Mouse (Mus musculus): ENCODE results near the gene Mpp2. TPM values are rescaled to one million over a fixed set of nuclear protein-coding genes. Genes with fewer than 3 reads are reported as not detected.

Gene Mpp2
- polyA plus RNA-seq, 1 experiment = not detected

DNA sequence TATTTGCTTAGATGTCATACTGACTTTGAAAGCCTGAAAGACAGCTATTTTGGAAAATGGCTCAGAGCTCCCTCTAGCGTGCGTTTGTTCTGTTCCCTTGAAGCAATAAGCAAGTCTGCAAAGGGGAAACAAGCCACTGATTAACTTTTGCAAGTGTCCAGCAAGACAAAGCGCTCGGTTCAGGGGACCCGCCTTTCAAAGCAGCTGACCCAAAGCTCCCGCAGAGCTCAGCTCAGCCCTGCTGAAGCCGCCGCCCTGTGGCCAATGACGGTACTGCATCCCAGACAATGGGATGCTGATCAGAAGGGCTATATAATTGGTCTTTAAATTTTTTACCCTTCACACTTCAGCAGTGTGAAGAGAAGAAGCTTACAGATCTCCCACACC lies 48.2 kb downstream of the Mpp2 start:
- H3K4me1 ChIP-seq (ENCODE audit: control insufficient read depth, insufficient read depth, low read length) = peaks cover 4% of the 10 kb centered on the region
- no peak overlapping the region for H3K27ac ChIP-seq (ENCODE audit: insufficient read depth, low read depth, low read length)
- no peak overlapping the region for H3K4me3 ChIP-seq (ENCODE audit: insufficient read depth, low read length)
- TF ChIP-seq POLR2A (IDR thresholded peaks at IDR 0.05; ENCODE audit: borderline replicate concordance, low read depth, low read length) = no peak
- TF ChIP-seq CTCF (IDR thresholded peaks at IDR 0.05; ENCODE audit: low read depth, low read length) = peak; percentile 66

DNA sequence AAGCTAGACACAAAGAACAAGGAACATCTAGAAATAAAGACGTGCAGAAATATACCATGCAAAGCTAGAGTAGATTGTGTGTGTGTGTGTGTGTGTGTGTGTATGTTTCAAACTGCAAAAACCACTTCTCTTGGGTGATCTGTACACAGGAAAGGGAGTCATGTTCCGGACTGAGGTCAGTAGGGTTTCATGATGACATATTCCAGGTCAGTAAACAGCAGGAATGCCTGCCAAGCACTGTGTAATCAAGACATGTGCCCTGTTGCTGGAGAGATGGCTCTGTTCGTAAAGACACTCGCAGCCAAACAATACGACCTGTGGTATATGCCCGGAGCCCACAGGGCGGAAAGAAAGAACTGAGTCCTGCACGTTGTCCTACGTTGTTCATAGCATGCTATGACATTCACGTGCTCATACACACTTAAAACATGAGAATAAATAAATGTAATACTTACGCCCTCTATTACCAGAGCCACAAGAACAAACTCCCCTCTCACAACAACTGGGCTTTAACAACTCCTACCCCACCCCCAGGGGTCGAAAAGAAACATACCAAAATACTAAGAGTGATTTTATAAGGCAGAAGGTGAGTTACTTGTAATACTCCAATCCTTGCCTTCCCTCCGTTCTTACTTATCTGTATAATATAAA lies 48.7 kb downstream of the Mpp2 start:
- no peak overlapping the region for H3K27ac ChIP-seq (ENCODE audit: insufficient read depth, low read depth, low read length)
- TF ChIP-seq POLR2A (IDR thresholded peaks at IDR 0.05; ENCODE audit: borderline replicate concordance, low read depth, low read length) = no peak
- TF ChIP-seq CTCF (IDR thresholded peaks at IDR 0.05; ENCODE audit: low read depth, low read length) = no peak

DNA sequence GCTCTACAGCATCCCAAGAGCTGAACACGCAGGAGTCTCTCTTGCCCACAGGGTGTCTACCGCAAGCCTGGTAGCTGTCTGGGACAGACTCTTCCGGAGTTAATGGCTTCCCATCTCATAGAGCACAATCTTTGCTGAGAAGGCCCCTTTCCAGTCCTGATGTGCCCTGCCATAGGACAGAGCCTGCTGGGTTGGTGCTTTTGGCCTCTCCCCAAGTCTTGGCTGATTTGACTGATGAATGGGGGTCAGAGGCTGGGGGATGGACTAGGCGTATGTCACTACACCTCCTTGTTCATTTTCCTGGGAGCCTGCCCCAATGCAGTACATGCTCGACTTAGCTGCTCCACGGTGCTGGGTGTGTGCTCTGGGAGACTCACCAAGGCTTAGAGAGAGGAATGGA lies 50.5 kb downstream of the Mpp2 start:
- no peak overlapping the region for H3K4me3 ChIP-seq (ENCODE audit: insufficient read depth, low read length)
- H3K4me1 ChIP-seq (ENCODE audit: control insufficient read depth, insufficient read depth, low read length) = peaks cover 4% of the 10 kb centered on the region
- TF ChIP-seq CTCF (IDR thresholded peaks at IDR 0.05; ENCODE audit: low read depth, low read length) = no peak
- TF ChIP-seq POLR2A (IDR thresholded peaks at IDR 0.05; ENCODE audit: borderline replicate concordance, low read depth, low read length) = no peak
- no peak overlapping the region for H3K27ac ChIP-seq (ENCODE audit: insufficient read depth, low read depth, low read length)

More for the DNA sequence above, 48.7 kb downstream of the Mpp2 start:
- Histone ChIP-seq H3K4me1 (ENCODE audit: control insufficient read depth, insufficient read depth, low read length) (peaks cover 4% of the 10 kb centered on the region), H3K4me3 (ENCODE audit: insufficient read depth, low read length) (no peak overlapping the region)

DNA sequence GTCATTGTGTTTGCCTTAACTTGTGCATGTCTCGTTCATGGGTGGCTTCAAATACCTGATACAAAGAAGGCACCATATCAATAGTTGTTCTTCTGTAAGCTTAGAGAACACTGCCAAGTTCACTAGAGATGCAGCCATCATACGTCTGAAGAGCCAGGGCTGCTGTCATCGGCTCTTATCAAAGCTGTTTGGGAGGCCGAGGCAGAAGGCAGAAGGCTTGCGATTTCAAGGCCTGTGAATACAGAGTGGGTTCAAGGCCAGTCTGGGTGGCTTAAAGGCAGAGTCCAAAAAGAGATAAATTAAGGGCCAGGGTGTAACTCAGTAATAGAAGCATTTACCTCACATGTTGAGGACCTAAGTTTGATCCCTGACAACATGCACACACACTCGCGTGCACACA lies 52.0 kb downstream of the Mpp2 start:
- no peak overlapping the region for H3K4me3 ChIP-seq (ENCODE audit: insufficient read depth, low read length)
- no peaks in the 10 kb centered on the region for H3K4me1 ChIP-seq (ENCODE audit: control insufficient read depth, insufficient read depth, low read length)
- H3K27ac ChIP-seq (ENCODE audit: insufficient read depth, low read depth, low read length) = no peak overlapping the region
- TF ChIP-seq POLR2A (IDR thresholded peaks at IDR 0.05; ENCODE audit: borderline replicate concordance, low read depth, low read length) (no peak), CTCF (IDR thresholded peaks at IDR 0.05; ENCODE audit: low read depth, low read length) (no peak)

DNA sequence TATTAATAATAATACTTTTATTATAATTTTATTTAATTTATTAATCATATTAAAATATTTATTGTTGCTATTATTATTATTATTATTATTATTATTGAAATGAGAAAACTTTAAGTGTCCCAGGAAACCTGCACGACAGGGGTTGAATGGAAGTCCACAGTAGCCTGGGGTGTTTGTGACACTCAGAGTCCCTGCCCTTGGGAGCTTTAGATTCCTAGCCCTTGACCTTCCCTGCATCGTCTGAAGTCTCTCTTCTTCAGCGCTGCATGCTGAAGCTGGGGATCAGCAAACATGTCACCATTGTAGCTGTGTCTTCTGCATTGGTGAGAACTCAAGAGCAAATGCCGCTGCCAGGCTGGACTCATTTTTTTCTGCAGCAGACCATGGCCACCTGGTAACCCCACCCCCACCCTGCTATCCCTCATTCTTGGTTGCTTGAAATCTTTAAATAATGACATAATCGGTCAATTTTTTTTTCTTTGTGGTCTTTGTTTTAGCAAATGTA lies 52.8 kb downstream of the Mpp2 start:
- Histone ChIP-seq H3K27ac (ENCODE audit: insufficient read depth, low read depth, low read length) (no peak overlapping the region), H3K4me1 (ENCODE audit: control insufficient read depth, insufficient read depth, low read length) (no peaks in the 10 kb centered on the region), H3K4me3 (ENCODE audit: insufficient read depth, low read length) (no peak overlapping the region)
- no peak for TF ChIP-seq POLR2A (IDR thresholded peaks at IDR 0.05; ENCODE audit: borderline replicate concordance, low read depth, low read length)
- no peak for TF ChIP-seq CTCF (IDR thresholded peaks at IDR 0.05; ENCODE audit: low read depth, low read length)

DNA sequence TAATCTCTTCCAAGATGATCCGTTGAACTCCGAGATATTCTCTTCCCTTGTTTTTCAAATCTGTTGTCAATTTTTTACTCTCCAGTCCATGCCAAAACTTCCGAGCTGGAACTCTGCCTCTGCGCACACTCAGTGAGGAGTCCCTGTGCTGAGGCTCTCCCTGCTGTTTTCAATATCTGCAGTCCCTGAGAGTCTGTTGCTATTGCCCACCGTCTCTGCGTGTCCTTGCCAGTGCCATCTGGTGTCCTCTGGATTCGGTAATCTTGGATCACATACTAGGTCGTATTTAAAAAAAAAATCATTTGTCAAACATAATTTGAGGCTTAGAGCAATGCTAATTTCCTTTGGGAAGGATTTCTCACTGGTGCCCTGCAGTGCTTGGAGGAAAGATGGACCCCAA lies 53.4 kb downstream of the Mpp2 start:
- no peak overlapping the region for H3K4me3 ChIP-seq (ENCODE audit: insufficient read depth, low read length)
- TF ChIP-seq POLR2A (IDR thresholded peaks at IDR 0.05; ENCODE audit: borderline replicate concordance, low read depth, low read length) = no peak
- no peak for TF ChIP-seq CTCF (IDR thresholded peaks at IDR 0.05; ENCODE audit: low read depth, low read length)
- H3K27ac ChIP-seq (ENCODE audit: insufficient read depth, low read depth, low read length) = no peak overlapping the region
- H3K4me1 ChIP-seq (ENCODE audit: control insufficient read depth, insufficient read depth, low read length) = no peaks in the 10 kb centered on the region

DNA sequence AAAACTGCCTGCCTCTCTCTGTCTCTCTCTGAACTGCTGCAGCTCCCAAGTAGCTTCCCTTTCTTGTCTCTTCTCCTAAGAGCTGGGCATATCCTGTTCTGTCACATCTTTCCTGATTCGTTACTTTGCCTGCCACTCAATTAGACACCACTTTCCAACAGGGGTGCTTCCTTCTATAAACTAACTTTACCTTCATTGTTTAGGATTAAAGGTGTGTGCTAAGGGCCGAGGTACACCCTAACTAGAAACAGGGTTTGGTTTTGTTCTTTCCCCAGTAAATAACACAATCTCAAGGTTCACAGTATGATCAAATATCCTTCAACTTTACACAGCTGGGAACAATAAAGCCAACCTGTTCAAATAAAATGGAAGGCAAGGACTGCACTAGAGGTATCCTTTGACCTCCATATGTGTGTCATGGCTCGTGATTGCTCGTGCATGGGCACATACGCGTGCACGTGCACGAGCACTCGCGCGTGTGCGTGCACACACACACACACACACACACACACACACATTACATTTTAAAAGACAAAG lies 55.2 kb downstream of the Mpp2 start:
- TF ChIP-seq POLR2A (IDR thresholded peaks at IDR 0.05; ENCODE audit: borderline replicate concordance, low read depth, low read length) (no peak), CTCF (IDR thresholded peaks at IDR 0.05; ENCODE audit: low read depth, low read length) (no peak)
- Histone ChIP-seq H3K4me1 (ENCODE audit: control insufficient read depth, insufficient read depth, low read length) (no peaks in the 10 kb centered on the region), H3K27ac (ENCODE audit: insufficient read depth, low read depth, low read length) (no peak overlapping the region), H3K4me3 (ENCODE audit: insufficient read depth, low read length) (no peak overlapping the region)

DNA sequence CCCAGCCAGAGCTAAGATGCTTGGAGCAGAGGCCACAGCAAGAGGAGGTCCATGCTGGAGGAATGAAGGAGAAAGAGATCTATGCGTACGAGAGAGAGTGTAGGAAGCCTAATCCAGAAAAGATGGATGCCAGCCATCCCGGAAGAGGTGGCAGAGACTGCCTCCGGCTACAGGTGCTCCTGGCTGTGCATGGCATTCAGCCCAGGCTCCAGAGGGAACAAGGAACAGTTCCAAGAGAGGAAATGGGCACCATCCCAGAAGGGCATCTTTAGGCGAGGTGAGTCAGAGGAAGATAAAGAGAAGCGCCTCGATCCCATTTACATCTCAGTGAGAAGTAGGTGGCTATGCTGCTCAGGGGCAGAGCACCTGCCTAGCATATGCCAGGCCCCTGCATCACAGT lies 57.2 kb downstream of the Mpp2 start:
- no peaks in the 10 kb centered on the region for H3K4me1 ChIP-seq (ENCODE audit: control insufficient read depth, insufficient read depth, low read length)
- no peak for TF ChIP-seq CTCF (IDR thresholded peaks at IDR 0.05; ENCODE audit: low read depth, low read length)
- TF ChIP-seq POLR2A (IDR thresholded peaks at IDR 0.05; ENCODE audit: borderline replicate concordance, low read depth, low read length) = no peak
- no peak overlapping the region for H3K27ac ChIP-seq (ENCODE audit: insufficient read depth, low read depth, low read length)
- H3K4me3 ChIP-seq (ENCODE audit: insufficient read depth, low read length) = no peak overlapping the region

DNA sequence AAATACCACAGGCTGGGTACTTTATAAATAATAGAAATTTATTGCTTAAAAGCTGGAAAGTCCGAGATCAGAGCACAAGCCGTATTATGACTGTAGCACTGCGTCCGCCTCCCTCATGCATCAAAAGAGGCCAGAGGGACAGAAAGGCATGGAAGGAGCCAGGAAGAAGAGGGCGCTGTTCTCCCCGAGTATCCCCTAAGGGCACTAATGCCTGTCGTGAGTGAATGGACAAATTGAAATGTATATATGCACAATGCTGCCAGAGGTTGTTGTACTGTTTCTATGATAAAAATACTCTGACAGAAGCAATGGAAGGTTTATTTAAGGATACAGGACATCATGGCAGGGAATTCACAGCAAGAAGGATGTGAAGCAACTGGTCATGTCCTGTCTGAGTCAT lies 58.3 kb downstream of the Mpp2 start:
- H3K4me1 ChIP-seq (ENCODE audit: control insufficient read depth, insufficient read depth, low read length) = no peaks in the 10 kb centered on the region
- TF ChIP-seq POLR2A (IDR thresholded peaks at IDR 0.05; ENCODE audit: borderline replicate concordance, low read depth, low read length) = no peak
- TF ChIP-seq CTCF (IDR thresholded peaks at IDR 0.05; ENCODE audit: low read depth, low read length) = no peak
- H3K27ac ChIP-seq (ENCODE audit: insufficient read depth, low read depth, low read length) = no peak overlapping the region
- H3K4me3 ChIP-seq (ENCODE audit: insufficient read depth, low read length) = no peak overlapping the region

DNA sequence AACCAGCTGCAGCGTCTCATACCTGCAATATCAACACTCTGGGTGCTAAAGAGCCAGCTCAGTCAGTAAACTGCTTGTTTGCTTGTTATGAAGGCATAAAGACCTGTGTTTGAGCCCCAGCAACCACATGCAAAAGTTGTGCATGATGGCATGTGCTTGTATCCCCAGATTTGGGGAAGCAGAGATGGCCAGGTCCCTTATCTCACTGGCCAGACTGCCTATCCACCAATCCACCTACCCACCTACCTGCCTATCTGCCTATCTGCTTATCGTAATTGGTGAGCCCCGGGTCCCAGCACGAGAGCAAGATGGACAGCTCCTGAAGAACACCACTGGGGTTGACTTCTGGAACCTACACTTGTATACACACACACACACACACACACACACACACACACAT lies 59.0 kb downstream of the Mpp2 start:
- no peaks in the 10 kb centered on the region for H3K4me1 ChIP-seq (ENCODE audit: control insufficient read depth, insufficient read depth, low read length)
- no peak overlapping the region for H3K4me3 ChIP-seq (ENCODE audit: insufficient read depth, low read length)
- H3K27ac ChIP-seq (ENCODE audit: insufficient read depth, low read depth, low read length) = no peak overlapping the region
- TF ChIP-seq POLR2A (IDR thresholded peaks at IDR 0.05; ENCODE audit: borderline replicate concordance, low read depth, low read length) (no peak), CTCF (IDR thresholded peaks at IDR 0.05; ENCODE audit: low read depth, low read length) (no peak)
